Mouse (Mus musculus) heart, postnatal 0 days (tissue): ENCODE data around the gene Nisch.

Experiments
- CTCF ChIP-seq: IDR thresholded peaks from 2 replicates; pipeline ENCODE4 v1.5.1; 2016; ENCODE audit warnings: antibody characterized with exemption, control low read depth, low read depth
- EP300 ChIP-seq: IDR thresholded peaks from 2 replicates; pipeline ENCODE4 v1.6.1; 2016; ENCODE audit warnings: antibody characterized with exemption, low read depth

DNA sequence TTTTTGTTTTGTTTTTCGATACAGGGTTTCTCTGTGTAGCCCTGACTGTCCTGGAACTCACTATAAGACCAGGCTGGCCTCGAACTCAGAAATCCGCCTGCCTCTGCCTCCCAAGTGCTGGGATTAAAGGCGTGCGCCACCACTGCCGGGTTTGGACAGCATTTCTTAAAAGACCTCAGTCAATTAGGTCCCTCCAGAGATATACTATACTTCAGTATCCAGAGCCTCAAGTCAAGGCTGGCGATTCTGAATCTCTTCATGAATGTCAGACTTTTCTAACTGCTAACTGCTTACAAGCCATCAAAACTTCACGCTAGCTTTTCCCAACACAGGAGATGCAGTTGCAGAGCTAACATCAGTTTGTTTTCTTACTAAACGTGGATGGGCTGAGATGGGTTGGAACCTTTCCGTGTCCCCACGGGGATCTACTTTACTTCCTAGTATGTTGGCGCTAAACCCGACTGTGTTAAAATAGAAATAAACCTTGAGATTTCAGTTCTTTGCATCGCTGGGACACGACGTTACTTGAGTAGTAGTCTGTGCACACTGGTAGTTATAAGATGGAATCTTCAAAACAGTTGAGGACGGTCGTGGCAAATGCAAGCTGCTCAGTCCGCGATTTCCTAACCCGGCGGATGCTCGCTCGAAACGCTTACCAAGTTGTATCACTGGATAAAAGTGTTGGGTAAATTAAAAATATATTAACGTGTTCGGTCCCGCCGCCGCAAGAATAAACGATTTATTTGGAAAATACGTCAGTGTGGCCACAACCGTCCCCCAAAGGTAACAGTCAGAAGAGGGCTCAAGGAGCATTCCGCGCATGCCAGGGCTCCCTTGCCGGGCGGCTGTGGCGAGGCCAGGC, 33.7 kb upstream of the Nisch start:
- 0 out of 2 replicates have a peak, but pooled peaks have one; percentile 2 for TF ChIP-seq CTCF
- no peak; the same call in 1 of the 2 replicates for TF ChIP-seq EP300
